Mouse (Mus musculus) lung, embryonic 16.5 days (tissue): ENCODE results near the gene Olfr1166. TPM values are rescaled to one million over a fixed set of nuclear protein-coding genes. Genes with fewer than 3 reads are reported as not detected.
"Not testable (repeated sequence)": the region's sequence is repeated elsewhere in the genome, so short reads cannot be mapped to it uniquely, and the experiment has no call there.

Experiments
- ATAC-seq: fragments of 200-750 bp; cut with Nextera tagmentation; 2 replicates; pipeline ENCODE4 v1.8.0; 2017; ENCODE audit warnings: low read depth, mild to moderate bottlenecking, moderate library complexity
- H3K27ac ChIP-seq: fragments of 300-500 bp; sonication (generic); 2 replicates; pipeline ENCODE4 v1.5.1; 2014; ENCODE audit warnings: mild to moderate bottlenecking, control low read depth, low read length
- H3K27me3 ChIP-seq: fragments of 300-500 bp; sonication (generic); 2 replicates; pipeline ENCODE4 v1.6.1; 2014; ENCODE audit warnings: low read depth, low read length, mixed read lengths; ENCODE audit not compliant: control insufficient read depth, insufficient read depth
- H3K36me3 ChIP-seq: fragments of 300-500 bp; sonication (generic); 2 replicates; pipeline ENCODE4 v1.6.1; 2014; ENCODE audit warnings: low read length; ENCODE audit not compliant: control insufficient read depth, insufficient read depth
- H3K4me1 ChIP-seq: fragments of 300-500 bp; sonication (generic); replicated peaks from 2 replicates; pipeline ENCODE4 v1.6.1; 2014; ENCODE audit warnings: low read length, mixed read lengths; ENCODE audit not compliant: control insufficient read depth, insufficient read depth
- H3K4me2 ChIP-seq: fragments of 300-500 bp; sonication (generic); 2 replicates; pipeline ENCODE4 v1.6.1; 2014; ENCODE audit warnings: low read depth, low read length, control low read depth
- H3K4me3 ChIP-seq: fragments of 300-500 bp; sonication (generic); 2 replicates; pipeline ENCODE4 v1.5.1; 2014; ENCODE audit warnings: mild to moderate bottlenecking, low read length, control low read depth
- H3K9ac ChIP-seq: fragments of 300-500 bp; sonication (generic); 2 replicates; pipeline ENCODE4 v1.6.1; 2014; ENCODE audit warnings: low read length, control low read depth
- H3K9me3 ChIP-seq: fragments of 300-500 bp; sonication (generic); 2 replicates; pipeline ENCODE4 v1.6.1; 2016; ENCODE audit warnings: low read length; ENCODE audit not compliant: control insufficient read depth
- WGBS: fragments of 180-500 bp; shearing (Covaris S2); extraction: QIAGEN DNeasy Blood & Tissue Kit; methylation state at CpG from one replicate; pipeline ENCODE4 v1.1.7; 2014; 5-methylcytosine and 5-hydroxymethylcytosine counted together
- polyA plus RNA-seq: library from polyadenylated mRNA; unstranded; fragments of >200 nt; fragmentation: Nextera tagmentation; extraction: Ambion mirVana; gene quantifications from 2 replicates; pipeline ENCODE4 v1.2.1, GENCODE M21; 2015

The Olfr1166 gene
- polyA plus RNA-seq: not detected in 2 replicates

GRCm38 (mm10) chr2:88128172-88128571 lies at the start of gene Olfr1166:
Olfr1166 (minus strand) TSS chr2:88128272.
- 86% methylated on average over 1 of the region's 1 CpGs for WGBS
- H3K27ac ChIP-seq: no peak within 1 kb of the TSS
- H3K9me3 ChIP-seq: no peaks in the 10 kb centered on the region
- ATAC-seq: no peak
- no peak within 1 kb of the TSS for H3K9ac ChIP-seq
- H3K4me2 ChIP-seq: no peak within 1 kb of the TSS
- no peak within 1 kb of the TSS for H3K4me3 ChIP-seq
- H3K27me3 ChIP-seq: no peaks in the 10 kb centered on the region
- H3K36me3 ChIP-seq: no peaks in the 10 kb centered on the region
- H3K4me1 ChIP-seq: no peaks in the 10 kb centered on the region

- not testable (repeated sequence) for H3K27me3 ChIP-seq, H3K4me3 ChIP-seq, H3K9ac ChIP-seq, H3K4me2 ChIP-seq, ATAC-seq, H3K36me3 ChIP-seq, H3K9me3 ChIP-seq, H3K27ac ChIP-seq, H3K4me1 ChIP-seq
- 63% methylated on average over 1 of the region's 1 CpGs for WGBS
Observed at GRCm38 (mm10) chr2:88155093-88155492, 27.0 kb upstream of the Olfr1166 start, which contains the start of gene Olfr1167. Olfr1167 (minus strand) TSS chr2:88155193.

GRCm38 (mm10) chr2:88093866-88094265 lies 34.2 kb downstream of the Olfr1166 start, which contains the start of gene Olfr1164:
Olfr1164 (minus strand) TSS chr2:88093966.
- no peaks in the 10 kb centered on the region for H3K9me3 ChIP-seq
- ATAC-seq: no peak

More at GRCm38 (mm10) chr2:88093866-88094265, 34.2 kb downstream of the Olfr1166 start, which contains the start of gene Olfr1164:
- WGBS: 70% methylated on average over 4 of the region's 4 CpGs
- H3K27ac ChIP-seq: no peak within 1 kb of the TSS
- H3K27me3 ChIP-seq: no peaks in the 10 kb centered on the region
- H3K9ac ChIP-seq: no peak within 1 kb of the TSS
- no peaks in the 10 kb centered on the region for H3K4me1 ChIP-seq
- H3K4me3 ChIP-seq: no peak within 1 kb of the TSS
- H3K4me2 ChIP-seq: no peak within 1 kb of the TSS
- no peaks in the 10 kb centered on the region for H3K36me3 ChIP-seq

Other genes starting within 250 kb of the Olfr1166 start
- not detected in 2 replicates for gene Olfr1153, start 233.3 kb downstream of the Olfr1166 start, polyA plus RNA-seq
- not detected in 2 replicates for gene Olfr1154, start 223.1 kb downstream of the Olfr1166 start, polyA plus RNA-seq
- not detected in 2 replicates for gene Olfr1155, start 183.1 kb downstream of the Olfr1166 start, polyA plus RNA-seq
- gene Olfr1156, start 175.2 kb downstream of the Olfr1166 start, polyA plus RNA-seq: not detected in 2 replicates
- gene Olfr1157, start 160.0 kb downstream of the Olfr1166 start, polyA plus RNA-seq: not detected in 2 replicates
- not detected in 2 replicates for gene Olfr74, start 153.6 kb downstream of the Olfr1166 start, polyA plus RNA-seq
- gene Olfr1158, start 138.2 kb downstream of the Olfr1166 start, polyA plus RNA-seq: not detected in 2 replicates
- gene Olfr1160, start 120.0 kb downstream of the Olfr1166 start, polyA plus RNA-seq: not detected in 2 replicates
- not detected in 2 replicates for gene Olfr1161, start 105.5 kb downstream of the Olfr1166 start, polyA plus RNA-seq
- not detected in 2 replicates for gene Olfr73, start 90.6 kb downstream of the Olfr1166 start, polyA plus RNA-seq
- gene Olfr1162, start 77.1 kb downstream of the Olfr1166 start, polyA plus RNA-seq: not detected in 2 replicates
- not detected in 2 replicates for gene Olfr1163, start 56.4 kb downstream of the Olfr1166 start, polyA plus RNA-seq
- not detected in 2 replicates for gene Olfr1164, start 34.3 kb downstream of the Olfr1166 start, polyA plus RNA-seq
- not detected in 2 replicates for gene Olfr1167, start 26.9 kb upstream of the Olfr1166 start, polyA plus RNA-seq
- gene Olfr1168, start 53.6 kb upstream of the Olfr1166 start, polyA plus RNA-seq: not detected in 2 replicates
- gene Olfr1170, start 100.1 kb upstream of the Olfr1166 start, polyA plus RNA-seq: not detected in 2 replicates
- not detected in 2 replicates for gene Olfr1173, start 151.6 kb upstream of the Olfr1166 start, polyA plus RNA-seq
- gene Olfr1174-ps, start 186.9 kb upstream of the Olfr1166 start, polyA plus RNA-seq: not detected in 2 replicates
- not detected in 2 replicates for gene Olfr1175-ps, start 198.9 kb upstream of the Olfr1166 start, polyA plus RNA-seq
- gene Olfr1176, start 208.4 kb upstream of the Olfr1166 start, polyA plus RNA-seq: not detected in 2 replicates
- gene Olfr1177-ps, start 218.2 kb upstream of the Olfr1166 start, polyA plus RNA-seq: not detected in 2 replicates